Mouse (Mus musculus) G1E-ER4 (cell line): ENCODE results near the gene Ccdc142. TPM values are rescaled to one million over a fixed set of nuclear protein-coding genes. Genes with fewer than 3 reads are reported as not detected.

Experiments used
- GATA1 ChIP-seq: IDR thresholded peaks from one replicate; pipeline ENCODE4 v1.8.0; 2012; ENCODE audit warnings: low read length, inconsistent platforms
- polyA plus RNA-seq: library from polyadenylated mRNA; stranded (reverse); fragments of >175 nt; gene quantifications from 2 replicates; pipeline ENCODE4 v1.2.3, GENCODE M21; 2012

The Ccdc142 gene
- polyA plus RNA-seq, 1 experiment, result 13.9 TPM

GRCm38 (mm10) chr6:83077630-83078323 is 23.6 kb upstream of the Ccdc142 start, which contains the start of gene Pcgf1:
Pcgf1 (plus strand) TSS chr6:83077869.
- no peak for TF ChIP-seq GATA1

GRCm38 (mm10) chr6:83078324-83078858 is 23.0 kb upstream of the Ccdc142 start:
- TF ChIP-seq GATA1, result no peak

- no peak for TF ChIP-seq GATA1
These were observed 21.2 kb upstream of the Ccdc142 start for GRCm38 (mm10) chr6:83080210-83080609.

GRCm38 (mm10) chr6:83083497-83083896 is 17.9 kb upstream of the Ccdc142 start:
- TF ChIP-seq GATA1, result no peak

- TF ChIP-seq GATA1, result no peak
These were observed 16.9 kb upstream of the Ccdc142 start for GRCm38 (mm10) chr6:83084477-83084876.

- TF ChIP-seq GATA1, result no peak
These were observed 15.0 kb upstream of the Ccdc142 start, which contains the start of gene Lbx2 for GRCm38 (mm10) chr6:83086121-83087035. Lbx2 (plus strand) TSS chr6:83086367.

GRCm38 (mm10) chr6:83087205-83087925 is 14.0 kb upstream of the Ccdc142 start:
- TF ChIP-seq GATA1, result no peak

- TF ChIP-seq GATA1, result no peak
These were observed 13.5 kb upstream of the Ccdc142 start for GRCm38 (mm10) chr6:83087926-83088260.

GRCm38 (mm10) chr6:83092416-83093127 is 8.8 kb upstream of the Ccdc142 start:
- TF ChIP-seq GATA1, result no peak

GRCm38 (mm10) chr6:83095968-83096367 is 5.4 kb upstream of the Ccdc142 start:
- TF ChIP-seq GATA1, result no peak

GRCm38 (mm10) chr6:83098411-83098810 is 3.0 kb upstream of the Ccdc142 start:
- no peak for TF ChIP-seq GATA1

- TF ChIP-seq GATA1, result no peak
These were observed 521 bp downstream of the Ccdc142 start for GRCm38 (mm10) chr6:83101688-83102556.

- no peak for TF ChIP-seq GATA1
These were observed 1.8 kb downstream of the Ccdc142 start for GRCm38 (mm10) chr6:83103130-83103650.

GRCm38 (mm10) chr6:83104158-83104557 is 2.8 kb downstream of the Ccdc142 start:
- TF ChIP-seq GATA1, result no peak
